Mouse (Mus musculus) heart, adult 2 months (tissue): ENCODE measurements around the gene Lcp2. TPM values are rescaled to one million over a fixed set of nuclear protein-coding genes. Genes with fewer than 3 reads are reported as not detected.

Experiments
- DNase-seq, 2 experiments: peaks; one replicate each; pipeline ENCODE4 v3.0.0; 2021
- H3K27ac ChIP-seq: fragments of 200-600 bp; 2 replicates; pipeline ENCODE4 v1.8.1; 2022
- H3K27me3 ChIP-seq: fragments of 200-500 bp; 2 replicates; pipeline ENCODE4 v1.6.1; 2012; ENCODE audit warnings: mild to moderate bottlenecking, low read length, inconsistent platforms, mixed read lengths; ENCODE audit not compliant: control insufficient read depth, insufficient read depth
- H3K36me3 ChIP-seq: fragments of 200-500 bp; 2 replicates; pipeline ENCODE4 v1.6.1; 2012; ENCODE audit warnings: low read length, inconsistent platforms; ENCODE audit not compliant: control insufficient read depth, insufficient read depth
- H3K4me1 ChIP-seq: fragments of 200-500 bp; 2 replicates; pipeline ENCODE4 v1.6.1; 2011; ENCODE audit warnings: low read length; ENCODE audit not compliant: control insufficient read depth, insufficient read depth
- H3K4me3 ChIP-seq: fragments of 200-600 bp; 2 replicates; pipeline ENCODE4 v1.8.1; 2022
- H3K79me2 ChIP-seq: fragments of 200-500 bp; replicated peaks from 2 replicates; pipeline ENCODE4 v1.6.1; 2012; ENCODE audit warnings: mild to moderate bottlenecking, inconsistent platforms, low read length, moderate library complexity, mixed read lengths; ENCODE audit not compliant: control insufficient read depth, insufficient read depth
- H3K9ac ChIP-seq: fragments of 200-500 bp; 2 replicates; pipeline ENCODE4 v1.6.1; 2012; ENCODE audit warnings: low read depth, mild to moderate bottlenecking, control low read depth, inconsistent platforms, low read length, mixed read lengths
- CTCF ChIP-seq: fragments of 200-600 bp; IDR thresholded peaks from 2 replicates; pipeline ENCODE4 v1.8.1; 2022; ENCODE audit warnings: antibody characterized with exemption, mild to moderate bottlenecking, moderate library complexity
- EP300 ChIP-seq: fragments of 200-500 bp; IDR thresholded peaks from 2 replicates; pipeline ENCODE4 v1.6.1; 2011; ENCODE audit warnings: low read depth, low read length, control low read depth; ENCODE audit not compliant: insufficient read depth
- POLR2A ChIP-seq: fragments of 200-500 bp; IDR thresholded peaks from 2 replicates; pipeline ENCODE4 v1.6.1; 2011; ENCODE audit warnings: mild to moderate bottlenecking, low read depth, low read length, control low read depth; ENCODE audit not compliant: insufficient read depth
- WGBS: fragments of 180-500 bp; shearing (Covaris S2); methylation state at CpG from one replicate; pipeline ENCODE4 v1.1.7; 2018; 5-methylcytosine and 5-hydroxymethylcytosine counted together
- intact Hi-C: fragments of 180-260 bp; cut with DNase I; formaldehyde crosslinking; loops from one replicate; pipeline ENCODE4 v1.15.1; 2025
- polyA plus RNA-seq: library from polyadenylated mRNA; depleted of rRNA; stranded (reverse); fragments of >200 nt; gene quantifications from 2 replicates; pipeline ENCODE4 v1.2.3, GENCODE M21; 2012
- total RNA-seq, 2 experiments: library from RNA; stranded (reverse); gene quantifications; 2 replicates each; pipeline ENCODE4 v1.2.3; 2021

Lcp2 gene
- total and polyA plus RNA-seq, 3 experiments, result 1.6 to 1.8 (median 1.7) TPM

DNA sequence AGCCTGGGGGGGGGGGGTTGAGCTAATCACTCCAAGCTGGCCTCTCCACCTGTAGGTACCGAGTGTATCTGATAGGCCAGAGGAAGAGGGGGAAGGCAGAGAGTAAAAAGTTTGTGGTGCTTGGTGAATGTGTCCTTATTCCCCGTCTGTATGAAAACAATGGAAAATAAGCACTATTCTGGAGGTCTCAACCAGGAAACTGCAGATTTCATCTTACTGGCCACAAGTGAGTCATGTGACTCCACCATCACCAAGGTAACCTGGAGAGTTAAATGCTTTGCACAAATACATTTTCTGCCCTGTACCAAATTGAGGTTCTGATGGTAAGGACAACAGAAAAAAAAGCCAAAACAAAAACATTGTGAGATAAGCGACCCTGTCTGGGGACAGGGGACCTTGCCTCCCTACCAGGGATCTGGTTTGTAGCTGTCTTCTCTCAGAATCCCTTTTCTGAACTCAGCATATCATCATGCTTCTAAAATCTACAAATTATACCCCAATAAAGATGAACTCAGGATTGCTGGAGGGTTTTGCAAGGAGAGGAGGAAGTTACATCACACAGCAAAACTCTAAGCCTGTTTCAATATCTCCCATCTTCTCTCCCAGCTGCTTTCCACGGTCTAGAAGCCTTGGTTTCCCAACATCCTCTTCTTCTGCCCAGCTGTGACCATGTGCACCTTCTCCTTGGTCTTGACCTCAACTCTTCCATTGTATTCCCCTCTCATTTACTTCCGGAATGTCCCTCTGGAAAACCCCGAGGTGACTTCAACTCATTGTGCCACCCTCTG, 6.5 kb downstream of the Lcp2 start:
- TF ChIP-seq CTCF (no peak), POLR2A (no peak), EP300 (no peak)
- no peaks in the 10 kb centered on the region for H3K4me1 ChIP-seq
- no peaks in the 10 kb centered on the region for H3K27me3 ChIP-seq
- intact Hi-C loops, result no loop called here
- DNase-seq, result no peak
- H3K79me2 ChIP-seq, result no peaks in the 10 kb centered on the region
- H3K36me3 ChIP-seq, result no peaks in the 10 kb centered on the region
- H3K27ac ChIP-seq, result no peak overlapping the region
- H3K4me3 ChIP-seq, result no peak overlapping the region
- no peak overlapping the region for H3K9ac ChIP-seq
- 57% methylated on average over 6 of the region's 6 CpGs for WGBS

DNA sequence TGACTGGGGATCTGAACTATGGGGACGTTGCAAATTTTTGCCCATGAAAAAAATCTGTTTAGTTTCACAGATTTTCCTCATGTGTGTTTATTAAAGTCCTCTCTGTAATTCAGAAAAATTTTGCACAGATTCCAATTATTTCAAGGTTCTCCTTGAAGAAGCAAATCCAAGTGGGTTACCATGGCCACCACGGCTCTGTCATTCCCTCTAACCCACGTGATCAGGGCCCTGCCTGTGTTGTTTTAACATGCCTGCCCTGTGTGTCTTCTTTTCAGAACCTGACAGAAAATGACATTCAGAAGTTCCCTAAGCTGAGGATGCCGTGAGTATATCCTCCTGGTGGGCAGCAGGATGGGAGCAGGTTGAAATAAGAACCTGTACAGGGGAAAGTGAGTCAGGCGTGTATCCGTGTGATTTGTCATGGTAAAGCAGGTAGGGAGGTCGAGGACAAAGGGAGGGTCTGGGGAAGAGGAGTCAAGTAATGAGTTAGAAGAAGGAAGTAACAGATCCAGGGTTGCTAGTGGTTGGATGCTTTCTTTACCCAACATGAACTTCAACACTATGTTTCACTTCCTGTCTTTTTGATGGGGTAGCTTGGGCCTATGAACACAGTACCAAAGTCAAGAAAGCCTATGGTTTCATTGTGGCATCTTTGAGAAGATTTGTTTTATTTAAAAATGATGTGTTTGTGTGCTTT, 7.5 kb downstream of the Lcp2 start:
- H3K4me1 ChIP-seq, result no peaks in the 10 kb centered on the region
- H3K27ac ChIP-seq, result no peak overlapping the region
- H3K79me2 ChIP-seq, result no peaks in the 10 kb centered on the region
- no peak for DNase-seq
- WGBS, result 69% methylated on average over 7 of the region's 7 CpGs
- no peaks in the 10 kb centered on the region for H3K27me3 ChIP-seq
- intact Hi-C loops, result no loop called here
- H3K4me3 ChIP-seq, result no peak overlapping the region
- no peak overlapping the region for H3K9ac ChIP-seq
- no peak for TF ChIP-seq POLR2A
- TF ChIP-seq CTCF, result no peak
- no peak for TF ChIP-seq EP300
- H3K36me3 ChIP-seq, result no peaks in the 10 kb centered on the region

DNA sequence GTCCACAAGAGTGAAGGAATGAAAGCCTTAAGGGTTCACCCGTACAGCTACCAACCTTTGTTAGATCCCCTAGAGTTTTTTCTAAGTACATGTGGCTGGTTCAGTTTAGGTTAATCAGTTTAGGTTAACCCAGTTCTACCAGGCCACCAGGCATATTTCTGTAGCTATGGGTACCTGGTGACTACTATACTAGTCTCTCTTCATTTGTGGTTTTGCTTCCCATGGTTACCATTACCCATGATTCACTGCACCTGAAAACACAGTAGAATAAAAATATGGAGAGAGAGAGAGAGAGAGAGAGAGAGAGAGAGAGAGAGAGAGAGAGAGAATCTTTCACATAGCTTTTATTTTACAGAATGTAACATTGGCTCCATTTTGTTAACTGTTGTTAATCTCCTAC, 10.0 kb downstream of the Lcp2 start:
- TF ChIP-seq CTCF (no peak), EP300 (no peak), POLR2A (no peak)
- Histone ChIP-seq H3K36me3 (no peaks in the 10 kb centered on the region), H3K9ac (no peak overlapping the region), H3K4me3 (no peak overlapping the region), H3K4me1 (no peaks in the 10 kb centered on the region), H3K27ac (no peak overlapping the region), H3K79me2 (no peaks in the 10 kb centered on the region), H3K27me3 (no peaks in the 10 kb centered on the region)
- 84% methylated on average over 1 of the region's 1 CpGs for WGBS
- no peak for DNase-seq
- intact Hi-C loops, result no loop called here

DNA sequence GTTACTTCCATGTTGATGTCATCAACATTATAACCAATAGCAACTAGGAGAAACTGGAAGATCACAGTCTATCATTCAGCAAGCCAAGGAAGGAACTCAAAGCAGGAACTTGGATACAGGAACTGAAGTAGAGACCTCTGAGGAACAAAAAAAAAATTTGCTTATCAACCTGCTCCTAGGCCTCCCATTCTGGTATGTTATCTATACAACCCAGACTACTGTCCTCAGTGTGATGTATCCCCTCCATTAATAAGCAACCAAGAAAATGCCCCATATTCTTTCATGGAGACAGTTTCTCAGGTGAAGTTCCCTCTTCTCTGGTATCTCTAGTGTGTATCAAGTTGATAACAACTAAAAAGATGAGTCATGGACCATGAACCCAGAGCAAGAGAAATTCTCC, 11.6 kb downstream of the Lcp2 start:
- intact Hi-C loops, result no loop called here
- no peaks in the 10 kb centered on the region for H3K36me3 ChIP-seq

DNA sequence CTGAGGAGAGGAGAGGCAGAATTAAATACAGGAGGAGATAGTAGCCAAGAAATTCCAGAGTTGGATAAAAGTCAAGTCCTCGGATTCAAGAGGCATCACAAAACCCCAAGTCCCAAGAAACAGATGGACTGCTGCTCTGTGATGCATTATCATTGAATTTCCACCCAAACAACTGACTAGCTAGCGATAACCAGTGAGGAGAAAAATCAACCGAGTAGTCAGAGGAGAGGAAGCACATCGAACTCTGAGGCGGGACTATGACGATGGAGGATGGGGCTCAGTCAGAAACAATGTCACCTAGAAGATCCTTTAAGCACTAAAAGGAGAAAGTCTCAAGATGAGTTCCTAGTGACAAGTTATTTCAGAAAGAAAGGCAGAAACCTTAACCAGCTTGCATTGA, 12.2 kb downstream of the Lcp2 start:
- Histone ChIP-seq H3K27ac (no peak overlapping the region), H3K79me2 (no peaks in the 10 kb centered on the region), H3K27me3 (no peaks in the 10 kb centered on the region), H3K9ac (no peak overlapping the region), H3K4me1 (no peaks in the 10 kb centered on the region), H3K36me3 (no peaks in the 10 kb centered on the region), H3K4me3 (no peak overlapping the region)
- 78% methylated on average over 6 of the region's 6 CpGs for WGBS
- TF ChIP-seq CTCF, result no peak
- no peak for TF ChIP-seq EP300
- no peak for TF ChIP-seq POLR2A
- no peak for DNase-seq
- intact Hi-C loops, result no loop called here

More for the DNA sequence above, 11.6 kb downstream of the Lcp2 start:
- Histone ChIP-seq H3K27ac (no peak overlapping the region), H3K4me1 (no peaks in the 10 kb centered on the region), H3K9ac (no peak overlapping the region), H3K4me3 (no peak overlapping the region), H3K27me3 (no peaks in the 10 kb centered on the region), H3K79me2 (no peaks in the 10 kb centered on the region)
- DNase-seq, result no peak
- TF ChIP-seq CTCF (no peak), EP300 (no peak), POLR2A (no peak)

DNA sequence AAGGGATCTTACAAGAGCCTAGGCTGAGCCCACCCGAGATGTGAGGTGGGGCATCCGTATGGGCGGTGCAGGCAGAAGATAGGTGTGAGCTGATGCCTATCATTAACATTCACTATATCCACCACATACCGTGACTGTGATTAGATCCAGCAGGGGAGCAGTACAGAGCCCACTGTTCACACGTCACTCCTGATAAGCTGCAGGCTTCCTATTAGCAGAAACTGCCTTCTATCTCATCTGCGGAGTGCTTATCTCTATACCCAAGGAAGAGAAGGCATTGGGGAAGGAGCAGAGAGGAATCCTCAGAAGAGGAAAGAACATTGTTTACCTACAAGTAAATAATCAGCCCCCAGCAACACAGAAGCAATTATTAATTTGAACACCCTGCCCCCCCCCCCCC, 15.0 kb downstream of the Lcp2 start:
- H3K79me2 ChIP-seq, result no peaks in the 10 kb centered on the region
- TF ChIP-seq POLR2A (no peak), CTCF (no peak), EP300 (no peak)
- no peak for DNase-seq
- intact Hi-C loops, result no loop called here
- H3K4me1 ChIP-seq, result no peaks in the 10 kb centered on the region
- no peak overlapping the region for H3K4me3 ChIP-seq
- no peaks in the 10 kb centered on the region for H3K36me3 ChIP-seq
- H3K9ac ChIP-seq, result no peak overlapping the region
- no peaks in the 10 kb centered on the region for H3K27me3 ChIP-seq
- H3K27ac ChIP-seq, result no peak overlapping the region
- 34% methylated on average over 6 of the region's 6 CpGs for WGBS
